Mouse (Mus musculus): Measurements from ENCODE around the gene Cfc1. TPM values are rescaled to one million over a fixed set of nuclear protein-coding genes. Genes with fewer than 3 reads are reported as not detected.
A peak's percentile ranks its signal among the peaks of the same experiment; 100 is the strongest.
"Not testable (repeated sequence)": the region's sequence is repeated elsewhere in the genome, so short reads cannot be mapped to it uniquely, and the experiment has no call there.

Gene Cfc1
- total RNA-seq (2021) (not detected), polyA plus RNA-seq (2012; rRNA removed) (not detected in 2 replicates)
- long read RNA-seq = 0 reads

- not testable (repeated sequence) for H3K79me2 ChIP-seq (replicated peaks; ENCODE audit: control insufficient read depth, insufficient read depth, low read length); H3K4me3 ChIP-seq
These were observed at the start of gene Cfc1 for GRCm38 (mm10) chr1:34535043-34535698. Gene Cfc1 (plus strand): TSS chr1:34535648.

GRCm38 (mm10) chr1:34487383-34487782 is 48.1 kb upstream of the Cfc1 start:
- no peaks in the 10 kb centered on the region for H3K36me3 ChIP-seq (ENCODE audit: control insufficient read depth, insufficient read depth, low read length)
- TF ChIP-seq EP300 (IDR thresholded peaks at IDR 0.05; ENCODE audit: insufficient read depth, low read depth, low read length) (no peak), CTCF (IDR thresholded peaks at IDR 0.05) (peak; percentile 46), POLR2A (IDR thresholded peaks at IDR 0.05; ENCODE audit: insufficient read depth, low read depth, low read length) (no peak)
- no peaks in the 10 kb centered on the region for H3K79me2 ChIP-seq (replicated peaks; ENCODE audit: control insufficient read depth, insufficient read depth, low read length)
- no peak overlapping the region for H3K9ac ChIP-seq (ENCODE audit: low read depth, low read length)
- no peak for DNase-seq
- 90% methylated on average over 3 of the region's 3 CpGs for WGBS
- intact Hi-C loops (cut with DNase I) = no loop called here
- no peak overlapping the region for H3K4me3 ChIP-seq
- no peaks in the 10 kb centered on the region for H3K27me3 ChIP-seq (ENCODE audit: control insufficient read depth, insufficient read depth, low read length)
- no peak overlapping the region for H3K27ac ChIP-seq
- H3K4me1 ChIP-seq (ENCODE audit: control insufficient read depth, insufficient read depth, low read length) = peaks cover 2% of the 10 kb centered on the region; the same call in 1 of the 2 replicates

More at GRCm38 (mm10) chr1:34535043-34535698, at the start of gene Cfc1:
- DNase-seq; H3K4me1 ChIP-seq (ENCODE audit: control insufficient read depth, insufficient read depth, low read length); H3K36me3 ChIP-seq (ENCODE audit: control insufficient read depth, insufficient read depth, low read length); intact Hi-C loops (cut with DNase I); H3K9ac ChIP-seq (ENCODE audit: low read depth, low read length); H3K27ac ChIP-seq; H3K27me3 ChIP-seq (ENCODE audit: control insufficient read depth, insufficient read depth, low read length): not testable (repeated sequence)
- 16% methylated on average over 7 of the region's 7 CpGs for WGBS

- TF ChIP-seq POLR2A (IDR thresholded peaks at IDR 0.05; ENCODE audit: insufficient read depth, low read depth, low read length) (no peak), CTCF (IDR thresholded peaks at IDR 0.05) (no peak), EP300 (IDR thresholded peaks at IDR 0.05; ENCODE audit: insufficient read depth, low read depth, low read length) (no peak)
- no peak for DNase-seq
- Histone ChIP-seq H3K4me1 (ENCODE audit: control insufficient read depth, insufficient read depth, low read length) (peaks cover 2% of the 10 kb centered on the region; the same call in 1 of the 2 replicates), H3K79me2 (replicated peaks; ENCODE audit: control insufficient read depth, insufficient read depth, low read length) (no peaks in the 10 kb centered on the region), H3K27ac (no peak overlapping the region), H3K9ac (ENCODE audit: low read depth, low read length) (no peak overlapping the region), H3K27me3 (ENCODE audit: control insufficient read depth, insufficient read depth, low read length) (no peaks in the 10 kb centered on the region), H3K4me3 (no peak overlapping the region), H3K36me3 (ENCODE audit: control insufficient read depth, insufficient read depth, low read length) (no peaks in the 10 kb centered on the region)
- WGBS = 79% methylated on average over 6 of the region's 6 CpGs
- intact Hi-C loops (cut with DNase I) = no loop called here
These were observed 45.5 kb upstream of the Cfc1 start for GRCm38 (mm10) chr1:34489852-34490541.

- 70% methylated on average over 4 of the region's 4 CpGs for WGBS
- no peak overlapping the region for H3K9ac ChIP-seq (ENCODE audit: low read depth, low read length)
- H3K36me3 ChIP-seq (ENCODE audit: control insufficient read depth, insufficient read depth, low read length) = no peaks in the 10 kb centered on the region
- intact Hi-C loops (cut with DNase I) = no loop called here
- H3K27ac ChIP-seq = no peak overlapping the region
- no peak overlapping the region for H3K4me3 ChIP-seq
- H3K27me3 ChIP-seq (ENCODE audit: control insufficient read depth, insufficient read depth, low read length) = no peaks in the 10 kb centered on the region
- H3K79me2 ChIP-seq (replicated peaks; ENCODE audit: control insufficient read depth, insufficient read depth, low read length) = no peaks in the 10 kb centered on the region
- DNase-seq = no peak
- TF ChIP-seq POLR2A (IDR thresholded peaks at IDR 0.05; ENCODE audit: insufficient read depth, low read depth, low read length) = no peak
- no peak for TF ChIP-seq EP300 (IDR thresholded peaks at IDR 0.05; ENCODE audit: insufficient read depth, low read depth, low read length)
- no peak for TF ChIP-seq CTCF (IDR thresholded peaks at IDR 0.05)
- no peaks in the 10 kb centered on the region for H3K4me1 ChIP-seq (ENCODE audit: control insufficient read depth, insufficient read depth, low read length)
These were observed 44.0 kb upstream of the Cfc1 start for GRCm38 (mm10) chr1:34491480-34491879.

GRCm38 (mm10) chr1:34502991-34503390 is 32.5 kb upstream of the Cfc1 start:
- Histone ChIP-seq H3K36me3 (ENCODE audit: control insufficient read depth, insufficient read depth, low read length) (no peaks in the 10 kb centered on the region), H3K27me3 (ENCODE audit: control insufficient read depth, insufficient read depth, low read length) (no peaks in the 10 kb centered on the region), H3K27ac (no peak overlapping the region), H3K4me1 (ENCODE audit: control insufficient read depth, insufficient read depth, low read length) (no peaks in the 10 kb centered on the region), H3K79me2 (replicated peaks; ENCODE audit: control insufficient read depth, insufficient read depth, low read length) (no peaks in the 10 kb centered on the region), H3K4me3 (no peak overlapping the region), H3K9ac (ENCODE audit: low read depth, low read length) (no peak overlapping the region)
- no peak for TF ChIP-seq CTCF (IDR thresholded peaks at IDR 0.05)
- no peak for TF ChIP-seq EP300 (IDR thresholded peaks at IDR 0.05; ENCODE audit: insufficient read depth, low read depth, low read length)
- TF ChIP-seq POLR2A (IDR thresholded peaks at IDR 0.05; ENCODE audit: insufficient read depth, low read depth, low read length) = no peak
- WGBS = 57% methylated on average over 3 of the region's 3 CpGs
- no peak for DNase-seq
- intact Hi-C loops (cut with DNase I) = no loop called here

GRCm38 (mm10) chr1:34505307-34505706 is 30.1 kb upstream of the Cfc1 start:
- intact Hi-C loops (cut with DNase I) = no loop called here
- 59% methylated on average over 7 of the region's 7 CpGs for WGBS
- DNase-seq = no peak

More at GRCm38 (mm10) chr1:34505307-34505706, 30.1 kb upstream of the Cfc1 start:
- H3K9ac ChIP-seq (ENCODE audit: low read depth, low read length) = no peak overlapping the region
- H3K4me1 ChIP-seq (ENCODE audit: control insufficient read depth, insufficient read depth, low read length) = no peaks in the 10 kb centered on the region
- TF ChIP-seq POLR2A (IDR thresholded peaks at IDR 0.05; ENCODE audit: insufficient read depth, low read depth, low read length) = no peak
- TF ChIP-seq EP300 (IDR thresholded peaks at IDR 0.05; ENCODE audit: insufficient read depth, low read depth, low read length) = no peak
- TF ChIP-seq CTCF (IDR thresholded peaks at IDR 0.05) = no peak
- no peaks in the 10 kb centered on the region for H3K36me3 ChIP-seq (ENCODE audit: control insufficient read depth, insufficient read depth, low read length)
- no peaks in the 10 kb centered on the region for H3K79me2 ChIP-seq (replicated peaks; ENCODE audit: control insufficient read depth, insufficient read depth, low read length)
- H3K4me3 ChIP-seq = no peak overlapping the region
- no peaks in the 10 kb centered on the region for H3K27me3 ChIP-seq (ENCODE audit: control insufficient read depth, insufficient read depth, low read length)
- no peak overlapping the region for H3K27ac ChIP-seq
